Mouse (Mus musculus) limb, embryonic 12.5 days (tissue): ENCODE data around the gene 9230112D13Rik. TPM values are rescaled to one million over a fixed set of nuclear protein-coding genes. Genes with fewer than 3 reads are reported as not detected.
A peak's percentile ranks its signal among the peaks of the same experiment; 100 is the strongest.

ENCODE experiments used
- ATAC-seq: fragments of 200-750 bp; cut with Nextera tagmentation; 2 replicates; pipeline ENCODE4 v1.8.0; 2017; ENCODE audit warnings: low read depth, moderate TSS enrichment; ENCODE audit not compliant: insufficient number of reproducible peaks, insufficient read depth, low FRiP score, low TSS enrichment
- H3K27ac ChIP-seq: fragments of 300-500 bp; sonication (generic); 2 replicates; pipeline ENCODE4 v1.5.1; 2016; ENCODE audit warnings: mild to moderate bottlenecking, moderate library complexity
- H3K27me3 ChIP-seq: fragments of 300-500 bp; sonication (generic); 2 replicates; pipeline ENCODE4 v1.6.1; 2016; ENCODE audit warnings: mild to moderate bottlenecking, moderate library complexity
- H3K36me3 ChIP-seq: fragments of 300-500 bp; sonication (generic); 2 replicates; pipeline ENCODE4 v1.6.1; 2016; ENCODE audit warnings: mild to moderate bottlenecking, moderate library complexity
- H3K4me1 ChIP-seq: fragments of 300-500 bp; sonication (generic); replicated peaks from 2 replicates; pipeline ENCODE4 v1.6.1; 2016
- H3K4me2 ChIP-seq: fragments of 300-500 bp; sonication (generic); 2 replicates; pipeline ENCODE4 v1.6.1; 2016; ENCODE audit warnings: mild to moderate bottlenecking, moderate library complexity
- H3K4me3 ChIP-seq: fragments of 300-500 bp; sonication (generic); replicated peaks from 2 replicates; pipeline ENCODE4 v1.5.1; 2016; ENCODE audit warnings: mild to moderate bottlenecking
- H3K9ac ChIP-seq: fragments of 300-500 bp; sonication (generic); replicated peaks from 2 replicates; pipeline ENCODE4 v1.6.1; 2016; ENCODE audit warnings: mild to moderate bottlenecking, moderate library complexity
- H3K9me3 ChIP-seq: fragments of 300-500 bp; sonication (generic); 2 replicates; pipeline ENCODE4 v1.6.1; 2016; ENCODE audit warnings: mild to moderate bottlenecking, moderate library complexity
- WGBS: fragments of 180-500 bp; shearing (Covaris S2); methylation state at CpG from one replicate; pipeline ENCODE4 v1.1.7; 2016; 5-methylcytosine and 5-hydroxymethylcytosine counted together
- polyA plus RNA-seq: library from polyadenylated mRNA; unstranded; fragments of >200 nt; fragmentation: Nextera tagmentation; extraction: Ambion mirVana; gene quantifications from 2 replicates; pipeline ENCODE4 v1.2.1, GENCODE M21; 2016

The 9230112D13Rik gene
- not detected in 2 replicates for polyA plus RNA-seq

GRCm38 (mm10) chr14:34522701-34523100, at the start of gene 9230112D13Rik:
Gene 9230112D13Rik (minus strand): TSS chr14:34522801.
- no peak within 1 kb of the TSS for H3K4me2 ChIP-seq
- H3K27me3 ChIP-seq: no peaks in the 10 kb centered on the region
- WGBS: 84% methylated on average over 8 of the region's 8 CpGs
- H3K36me3 ChIP-seq: no peaks in the 10 kb centered on the region
- H3K4me1 ChIP-seq: no peaks in the 10 kb centered on the region
- H3K9me3 ChIP-seq: no peaks in the 10 kb centered on the region
- H3K9ac ChIP-seq: no peak within 1 kb of the TSS
- no peak within 1 kb of the TSS for H3K27ac ChIP-seq
- ATAC-seq: no peak
- H3K4me3 ChIP-seq: no peak within 1 kb of the TSS

GRCm38 (mm10) chr14:34571610-34572387, 49.2 kb upstream of the 9230112D13Rik start:
- ATAC-seq: no peak
- Histone ChIP-seq H3K4me2 (no peak overlapping the region), H3K9me3 (no peaks in the 10 kb centered on the region), H3K4me1 (peaks cover 36% of the 10 kb centered on the region), H3K9ac (no peak overlapping the region), H3K36me3 (no peaks in the 10 kb centered on the region), H3K27me3 (peaks cover 4% of the 10 kb centered on the region), H3K27ac (no peak overlapping the region), H3K4me3 (no peak overlapping the region)
- 86% methylated on average over 17 of the region's 17 CpGs for WGBS

- Histone ChIP-seq H3K27me3 (peaks cover 4% of the 10 kb centered on the region), H3K36me3 (no peaks in the 10 kb centered on the region), H3K4me3 (no peak overlapping the region), H3K27ac (no peak overlapping the region), H3K4me1 (peaks cover 40% of the 10 kb centered on the region), H3K4me2 (no peak overlapping the region), H3K9ac (no peak overlapping the region), H3K9me3 (no peaks in the 10 kb centered on the region)
- WGBS: 76% methylated on average over 4 of the region's 4 CpGs
- no peak for ATAC-seq
These were observed 48.3 kb upstream of the 9230112D13Rik start for GRCm38 (mm10) chr14:34570903-34571302.

- Histone ChIP-seq H3K27ac (no peak overlapping the region), H3K4me1 (peaks cover 46% of the 10 kb centered on the region), H3K9ac (no peak overlapping the region), H3K27me3 (peaks cover 4% of the 10 kb centered on the region), H3K9me3 (no peaks in the 10 kb centered on the region), H3K4me2 (peak overlapping the region; percentile 57), H3K4me3 (no peak overlapping the region), H3K36me3 (no peaks in the 10 kb centered on the region)
- ATAC-seq: peak; percentile 40; the same call in 1 of the 2 replicates
- 0% methylated on average over 6 of the region's 6 CpGs for WGBS
These were observed 47.7 kb upstream of the 9230112D13Rik start for GRCm38 (mm10) chr14:34570294-34570693.

- Histone ChIP-seq H3K4me1 (peaks cover 53% of the 10 kb centered on the region), H3K27me3 (peaks cover 4% of the 10 kb centered on the region), H3K36me3 (no peaks in the 10 kb centered on the region), H3K4me2 (peak overlapping the region; percentile 57), H3K4me3 (peak overlapping the region; percentile 22), H3K9me3 (no peaks in the 10 kb centered on the region), H3K9ac (no peak overlapping the region; the same call in 1 of the 2 replicates), H3K27ac (no peak overlapping the region)
- WGBS: 32% methylated on average over 27 of the region's 27 CpGs
- ATAC-seq: no peak
These were observed 47.1 kb upstream of the 9230112D13Rik start for GRCm38 (mm10) chr14:34569534-34570194.

GRCm38 (mm10) chr14:34568626-34569025, 46.0 kb upstream of the 9230112D13Rik start:
- Histone ChIP-seq H3K4me1 (peaks cover 53% of the 10 kb centered on the region), H3K4me3 (no peak overlapping the region), H3K27me3 (peaks cover 4% of the 10 kb centered on the region), H3K27ac (peak overlapping the region; percentile 83; the same call in 1 of the 2 replicates), H3K9ac (no peak overlapping the region), H3K4me2 (no peak overlapping the region), H3K36me3 (no peaks in the 10 kb centered on the region), H3K9me3 (no peaks in the 10 kb centered on the region)
- ATAC-seq: no peak
- 77% methylated on average over 4 of the region's 4 CpGs for WGBS

- Histone ChIP-seq H3K36me3 (no peaks in the 10 kb centered on the region), H3K4me1 (peaks cover 50% of the 10 kb centered on the region), H3K27me3 (peaks cover 4% of the 10 kb centered on the region), H3K4me2 (no peak overlapping the region), H3K27ac (peak overlapping the region; percentile 83), H3K4me3 (no peak overlapping the region), H3K9ac (peak overlapping the region; percentile 34; the same call in 1 of the 2 replicates), H3K9me3 (no peaks in the 10 kb centered on the region)
- no peak for ATAC-seq
- WGBS: 41% methylated on average over 5 of the region's 5 CpGs
These were observed 45.1 kb upstream of the 9230112D13Rik start for GRCm38 (mm10) chr14:34567697-34568096.

GRCm38 (mm10) chr14:34566530-34566929, 43.9 kb upstream of the 9230112D13Rik start:
- H3K4me2 ChIP-seq: no peak overlapping the region
- H3K9me3 ChIP-seq: no peaks in the 10 kb centered on the region
- no peak overlapping the region for H3K9ac ChIP-seq
- H3K27ac ChIP-seq: no peak overlapping the region
- no peaks in the 10 kb centered on the region for H3K36me3 ChIP-seq
- peaks cover 4% of the 10 kb centered on the region for H3K27me3 ChIP-seq
- peaks cover 60% of the 10 kb centered on the region for H3K4me1 ChIP-seq
- H3K4me3 ChIP-seq: no peak overlapping the region
- ATAC-seq: no peak
- 93% methylated on average over 7 of the region's 7 CpGs for WGBS

- no peak for ATAC-seq
- H3K4me1 ChIP-seq: peaks cover 68% of the 10 kb centered on the region
- H3K4me2 ChIP-seq: no peak overlapping the region
- WGBS: 74% methylated on average over 17 of the region's 17 CpGs
- H3K9ac ChIP-seq: no peak overlapping the region
- H3K27ac ChIP-seq: no peak overlapping the region
- H3K36me3 ChIP-seq: no peaks in the 10 kb centered on the region
- H3K9me3 ChIP-seq: no peaks in the 10 kb centered on the region
- peaks cover 6% of the 10 kb centered on the region for H3K27me3 ChIP-seq
- H3K4me3 ChIP-seq: no peak overlapping the region
These were observed 43.1 kb upstream of the 9230112D13Rik start for GRCm38 (mm10) chr14:34565711-34566110.

GRCm38 (mm10) chr14:34564646-34565045, 42.0 kb upstream of the 9230112D13Rik start:
- no peaks in the 10 kb centered on the region for H3K36me3 ChIP-seq
- no peak overlapping the region for H3K4me2 ChIP-seq
- H3K4me3 ChIP-seq: no peak overlapping the region
- peaks cover 6% of the 10 kb centered on the region for H3K27me3 ChIP-seq
- no peaks in the 10 kb centered on the region for H3K9me3 ChIP-seq
- peaks cover 70% of the 10 kb centered on the region for H3K4me1 ChIP-seq
- no peak overlapping the region for H3K9ac ChIP-seq
- ATAC-seq: no peak
- WGBS: 73% methylated on average over 5 of the region's 5 CpGs
- no peak overlapping the region for H3K27ac ChIP-seq

- H3K27ac ChIP-seq: peak overlapping the region; percentile 83
- H3K9me3 ChIP-seq: no peaks in the 10 kb centered on the region
- no peak overlapping the region for H3K4me2 ChIP-seq
- H3K36me3 ChIP-seq: no peaks in the 10 kb centered on the region
- peaks cover 59% of the 10 kb centered on the region for H3K4me1 ChIP-seq
- WGBS: 0% methylated on average over 2 of the region's 2 CpGs
- peak; percentile 41; the same call in 1 of the 2 replicates for ATAC-seq
- 0 out of 2 replicates have a peak, but pooled peaks cover 2% of the 10 kb centered on the region for H3K27me3 ChIP-seq
- H3K9ac ChIP-seq: no peak overlapping the region; the same call in 1 of the 2 replicates
- H3K4me3 ChIP-seq: no peak overlapping the region
These were observed 39.8 kb upstream of the 9230112D13Rik start for GRCm38 (mm10) chr14:34562393-34562792.
